Mouse (Mus musculus): ENCODE results near the gene Selenoi. TPM values are rescaled to one million over a fixed set of nuclear protein-coding genes. Genes with fewer than 3 reads are reported as not detected.

Gene Selenoi
- polyA plus RNA-seq, 1 experiment from 2014 or later = 17.5 TPM

- H3K27me3 ChIP-seq = no peaks in the 10 kb centered on the region
- no peak overlapping the region for H3K9ac ChIP-seq
- H3K4me2 ChIP-seq (replicated peaks) = no peak overlapping the region
- 69% methylated on average over 3 of the region's 3 CpGs for WGBS
- H3K4me3 ChIP-seq (replicated peaks) = no peak overlapping the region
- ATAC-seq (ENCODE audit: insufficient number of reproducible peaks, low FRiP score, low TSS enrichment, low read depth) = no peak
- H3K36me3 ChIP-seq = no peaks in the 10 kb centered on the region
- H3K4me1 ChIP-seq = peaks cover 4% of the 10 kb centered on the region
- no peaks in the 10 kb centered on the region for H3K9me3 ChIP-seq (replicated peaks)
- H3K27ac ChIP-seq (replicated peaks) = no peak overlapping the region
These were observed 46.6 kb downstream of the Selenoi start for GRCm38 (mm10) chr5:30278952-30279351.

DNA sequence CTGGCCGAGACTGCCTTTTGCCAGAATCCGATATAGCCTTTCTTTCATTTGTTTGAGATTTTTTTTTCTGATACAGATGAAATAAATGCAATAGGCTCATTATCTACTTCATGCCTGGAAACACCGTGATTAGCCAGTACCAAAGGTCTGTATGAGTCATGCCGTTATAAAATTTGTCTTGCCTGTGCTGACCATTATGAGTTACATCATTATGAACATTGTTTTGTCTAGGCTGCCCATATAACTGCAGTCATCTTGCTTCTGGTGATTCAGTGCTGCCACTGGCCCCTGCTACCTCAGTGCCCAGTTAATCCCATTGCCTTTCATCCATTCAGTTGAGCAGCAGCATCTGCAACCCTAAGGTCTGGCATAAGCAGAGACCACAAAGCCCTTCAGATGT is 47.1 kb downstream of the Selenoi start:
- Histone ChIP-seq H3K9ac (no peak overlapping the region), H3K27ac (replicated peaks) (no peak overlapping the region), H3K4me1 (peaks cover 4% of the 10 kb centered on the region), H3K9me3 (replicated peaks) (no peaks in the 10 kb centered on the region), H3K4me3 (replicated peaks) (no peak overlapping the region), H3K27me3 (no peaks in the 10 kb centered on the region), H3K36me3 (no peaks in the 10 kb centered on the region), H3K4me2 (replicated peaks) (no peak overlapping the region)
- 81% methylated on average over 4 of the region's 4 CpGs for WGBS
- ATAC-seq (ENCODE audit: insufficient number of reproducible peaks, low FRiP score, low TSS enrichment, low read depth) = no peak

GRCm38 (mm10) chr5:30280864-30281263 is 48.5 kb downstream of the Selenoi start:
- no peak for ATAC-seq (ENCODE audit: insufficient number of reproducible peaks, low FRiP score, low TSS enrichment, low read depth)
- H3K9ac ChIP-seq = no peak overlapping the region
- no peak overlapping the region for H3K27ac ChIP-seq (replicated peaks)
- peak overlapping the region; percentile 59 for H3K4me2 ChIP-seq (replicated peaks)
- 34% methylated on average over 8 of the region's 9 CpGs for WGBS
- H3K9me3 ChIP-seq (replicated peaks) = no peaks in the 10 kb centered on the region; the same call in 1 of the 2 replicates
- H3K27me3 ChIP-seq = no peaks in the 10 kb centered on the region
- peaks cover 4% of the 10 kb centered on the region for H3K4me1 ChIP-seq
- H3K4me3 ChIP-seq (replicated peaks) = peak overlapping the region; percentile 38
- no peaks in the 10 kb centered on the region for H3K36me3 ChIP-seq

DNA sequence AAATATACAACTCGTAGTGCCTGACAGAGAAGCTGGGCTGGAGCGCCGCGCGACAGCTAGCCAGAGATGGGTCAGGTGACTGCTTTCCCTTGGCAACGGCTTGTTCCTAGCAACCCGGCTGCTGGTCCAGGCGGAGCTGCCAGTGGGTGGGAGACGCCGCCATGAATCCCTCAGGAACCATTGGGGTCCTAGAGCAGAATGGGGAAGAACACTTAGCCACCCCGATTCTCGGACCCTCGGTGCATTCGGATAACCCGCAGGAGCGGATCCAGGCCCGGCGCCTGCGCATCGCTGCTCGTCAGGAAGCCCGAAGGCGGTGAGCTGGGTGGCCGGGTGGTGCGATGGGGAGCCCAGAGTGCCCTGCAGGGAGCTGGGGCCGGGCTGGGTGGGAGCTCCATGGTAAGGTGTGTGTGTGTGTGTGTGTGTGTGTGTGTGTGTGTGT is 48.9 kb downstream of the Selenoi start, which contains the start of gene Drc1:
Gene Drc1 (plus strand): TSS at position 98 of the 442 bp plus-strand sequence.
- no peak within 1 kb of the TSS for H3K27ac ChIP-seq (replicated peaks)
- no peak within 1 kb of the TSS for H3K9ac ChIP-seq
- H3K4me1 ChIP-seq = peaks cover 4% of the 10 kb centered on the region
- H3K4me2 ChIP-seq (replicated peaks) = peak within 1 kb of the TSS; percentile 59
- ATAC-seq (ENCODE audit: insufficient number of reproducible peaks, low FRiP score, low TSS enrichment, low read depth) = no peak
- H3K36me3 ChIP-seq = no peaks in the 10 kb centered on the region
- H3K27me3 ChIP-seq = no peaks in the 10 kb centered on the region
- no peaks in the 10 kb centered on the region; the same call in 1 of the 2 replicates for H3K9me3 ChIP-seq (replicated peaks)
- under 1% methylated on average over 26 of the region's 26 CpGs for WGBS
- peak within 1 kb of the TSS; percentile 38 for H3K4me3 ChIP-seq (replicated peaks)

DNA sequence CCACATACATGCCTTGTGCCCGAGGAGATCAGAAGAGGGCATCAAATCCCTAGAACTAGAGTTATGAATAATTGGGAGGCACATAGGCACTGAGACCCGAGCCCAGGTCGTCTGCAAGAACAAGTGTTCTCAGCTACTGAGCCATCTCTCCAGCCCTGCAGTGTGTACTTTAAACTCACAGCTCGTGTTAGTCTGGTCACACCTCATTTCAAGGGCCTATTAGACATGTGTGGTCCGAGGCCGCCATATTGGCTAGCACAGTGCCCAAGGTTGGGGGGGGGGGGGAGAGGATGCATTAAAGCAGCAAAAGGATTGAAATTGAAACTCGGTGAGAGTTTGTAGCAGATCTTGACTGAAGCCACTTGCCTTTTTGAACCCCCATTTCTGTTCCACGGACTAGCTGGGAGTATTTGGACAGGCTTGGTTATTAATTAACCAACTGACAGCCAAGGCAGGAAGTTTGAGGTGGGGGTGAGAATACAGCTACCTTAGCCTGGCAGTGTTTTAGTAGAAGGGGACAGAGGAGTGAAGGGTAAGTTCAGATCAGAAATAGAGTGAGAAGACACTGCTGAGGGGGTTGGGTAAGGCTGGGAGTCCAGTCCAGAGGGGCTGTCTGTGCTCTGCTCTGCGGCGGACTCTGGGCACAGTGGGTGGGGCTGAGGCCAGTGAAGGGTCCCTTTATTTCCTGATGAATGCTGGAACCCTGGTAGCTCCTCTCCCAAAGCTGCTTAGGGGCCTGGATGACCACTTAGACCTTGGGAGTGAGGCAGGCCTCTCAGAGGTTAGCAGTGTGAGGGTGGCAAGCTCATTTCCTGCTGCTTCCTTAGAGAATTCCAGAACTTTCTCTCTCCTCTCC is 53.8 kb downstream of the Selenoi start:
- Histone ChIP-seq H3K27ac (replicated peaks) (no peak overlapping the region), H3K36me3 (no peaks in the 10 kb centered on the region), H3K9ac (no peak overlapping the region), H3K4me2 (replicated peaks) (no peak overlapping the region), H3K27me3 (no peaks in the 10 kb centered on the region), H3K9me3 (replicated peaks) (no peaks in the 10 kb centered on the region; the same call in 1 of the 2 replicates), H3K4me1 (peaks cover 4% of the 10 kb centered on the region), H3K4me3 (replicated peaks) (no peak overlapping the region)
- 81% methylated on average over 10 of the region's 10 CpGs for WGBS
- no peak for ATAC-seq (ENCODE audit: insufficient number of reproducible peaks, low FRiP score, low TSS enrichment, low read depth)

GRCm38 (mm10) chr5:30287106-30287882 is 54.9 kb downstream of the Selenoi start:
- Histone ChIP-seq H3K27me3 (no peaks in the 10 kb centered on the region), H3K4me3 (replicated peaks) (no peak overlapping the region), H3K9me3 (replicated peaks) (no peaks in the 10 kb centered on the region; the same call in 1 of the 2 replicates), H3K9ac (no peak overlapping the region), H3K4me2 (replicated peaks) (no peak overlapping the region), H3K36me3 (no peaks in the 10 kb centered on the region), H3K27ac (replicated peaks) (no peak overlapping the region), H3K4me1 (no peaks in the 10 kb centered on the region)
- no peak for ATAC-seq (ENCODE audit: insufficient number of reproducible peaks, low FRiP score, low TSS enrichment, low read depth)
- WGBS = 78% methylated on average over 9 of the region's 9 CpGs

Other genes starting within 250 kb of the Selenoi start
- gene Il6, start 219.5 kb upstream of the Selenoi start, polyA plus RNA-seq (2015; fragmentation: Nextera tagmentation; extraction: Ambion mirVana) = 0.25 and 0.29 TPM in 2 replicates
- 200 and 215 TPM in 2 replicates for gene Tyms, start 159.0 kb upstream of the Selenoi start, polyA plus RNA-seq (2015; fragmentation: Nextera tagmentation; extraction: Ambion mirVana)
- 0.87 and 1.00 TPM in 2 replicates for gene Garem2, start 127.4 kb upstream of the Selenoi start, polyA plus RNA-seq (2015; fragmentation: Nextera tagmentation; extraction: Ambion mirVana)
- not detected in 2 replicates for gene 3110082J24Rik, start 126.5 kb upstream of the Selenoi start, polyA plus RNA-seq (2015; fragmentation: Nextera tagmentation; extraction: Ambion mirVana)
- gene Hadha, start 77.4 kb upstream of the Selenoi start, polyA plus RNA-seq (2015; fragmentation: Nextera tagmentation; extraction: Ambion mirVana) = 123 TPM in 2 replicates
- 128 and 140 TPM in 2 replicates for gene Hadhb, start 77.3 kb upstream of the Selenoi start, polyA plus RNA-seq (2015; fragmentation: Nextera tagmentation; extraction: Ambion mirVana)
- gene Adgrf3, start 26.9 kb upstream of the Selenoi start, polyA plus RNA-seq (2015; fragmentation: Nextera tagmentation; extraction: Ambion mirVana) = 0.16 TPM in 1 of 2 replicates, not detected in the other
- gene Drc1, start 48.8 kb downstream of the Selenoi start, polyA plus RNA-seq (2015; fragmentation: Nextera tagmentation; extraction: Ambion mirVana) = 4.4 and 8.5 TPM in 2 replicates
- gene Otof, start 229.4 kb downstream of the Selenoi start, polyA plus RNA-seq (2015; fragmentation: Nextera tagmentation; extraction: Ambion mirVana) = 0.91 and 1.2 TPM in 2 replicates
- gene 1700001C02Rik, start 233.5 kb downstream of the Selenoi start, polyA plus RNA-seq (2015; fragmentation: Nextera tagmentation; extraction: Ambion mirVana) = 6.7 and 19.1 TPM in 2 replicates